Mouse (Mus musculus): ENCODE results near the gene Gpr1.

DNA sequence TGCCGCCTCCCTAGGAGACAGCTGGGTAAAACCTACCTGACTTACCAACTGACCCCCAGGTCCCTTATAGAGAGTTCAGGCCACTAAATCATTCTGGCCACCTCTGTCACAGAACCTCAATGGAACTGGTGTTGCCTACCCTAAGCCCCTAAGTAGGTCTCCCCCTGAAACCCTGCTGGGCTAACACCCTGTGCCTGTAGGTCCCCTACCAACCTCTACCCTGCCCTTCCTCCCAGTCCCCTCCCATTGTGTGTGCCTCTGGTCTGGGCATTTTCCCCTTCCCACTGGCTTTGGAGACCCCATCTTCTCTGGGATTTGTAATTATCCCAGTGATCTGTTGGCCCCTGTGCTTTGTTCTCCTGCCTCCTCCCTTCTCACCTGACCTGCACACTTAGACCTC, 10.9 kb downstream of the Gpr1 start:
- TF ChIP-seq CTCF (IDR thresholded peaks at IDR 0.05; ENCODE audit: low read depth) (no peak), EP300 (IDR thresholded peaks at IDR 0.05; ENCODE audit: low read depth) (no peak)

All from liver, postnatal 0 days (tissue).